Mouse (Mus musculus) heart, postnatal 14 days (tissue): ENCODE measurements at regions not wholly inside any gene's neighbourhood (a gene's known extent, or its start where the extent isn't known, plus 50 kb on each side); places are given as distances from the start of the nearest gene placed in this dataset.

Source experiments
- DNase-seq, 2 experiments: peaks; one replicate each; pipeline ENCODE4 v3.0.0; 2021 to 2022
- intact Hi-C: fragments of 180-260 bp; cut with DNase I; formaldehyde crosslinking; loops from one replicate; pipeline ENCODE4 v1.15.1; 2025

GRCm38 (mm10) chr17:72993134-72993533 lies 75.0 kb downstream of the Lbh start:
- intact Hi-C loops, result no loop called here
- no peak for DNase-seq

GRCm38 (mm10) chr17:72993626-72994025 lies 75.5 kb downstream of the Lbh start:
- intact Hi-C loops, result no loop called here
- DNase-seq, result no peak

GRCm38 (mm10) chr17:72996539-72996938 lies 78.4 kb downstream of the Lbh start:
- intact Hi-C loops, result no loop called here
- no peak for DNase-seq

GRCm38 (mm10) chr17:72997301-72997921 lies 79.3 kb downstream of the Lbh start:
- DNase-seq, result no peak

GRCm38 (mm10) chr17:73005100-73005499 lies 87.0 kb downstream of the Lbh start:
- DNase-seq, result no peak
- intact Hi-C loops, result no loop called here

More at GRCm38 (mm10) chr17:72997301-72997921, 79.3 kb downstream of the Lbh start:
- intact Hi-C loops, result no loop called here

- DNase-seq, result peak; percentile 53 to 72
- intact Hi-C loops, result loop anchor here (2.0 kb wide), 1 partner anchor 118 kb away; no protein-coding TSS in a partner anchor
Measured at GRCm38 (mm10) chr17:73008901-73009300, 90.8 kb downstream of the Lbh start.

- peak; percentile 48 to 62 for DNase-seq
- intact Hi-C loops, result loop anchor here (2.0 kb wide), 1 partner anchor 119 kb away; no protein-coding TSS in a partner anchor
Measured at GRCm38 (mm10) chr17:73009962-73010361, 91.9 kb downstream of the Lbh start.

- intact Hi-C loops, result loop anchor here (2.0 kb wide), 1 partner anchor 94 kb away; the partner anchor contains the start of gene Lbh
- peak in 1 of 2 experiments; percentile 21 for DNase-seq
Measured at GRCm38 (mm10) chr17:73012356-73012755, 94.3 kb downstream of the Lbh start.

GRCm38 (mm10) chr17:73012954-73013353 lies 94.8 kb upstream of the Lclat1 start:
- intact Hi-C loops, result loop anchor here (2.0 kb wide), 1 partner anchor 94 kb away; the partner anchor contains the start of gene Lbh
- DNase-seq, result no peak

- intact Hi-C loops, result no loop called here
- DNase-seq, result peak; percentile 40 to 66
Measured at GRCm38 (mm10) chr17:73014090-73014853, 93.5 kb upstream of the Lclat1 start.

- intact Hi-C loops, result no loop called here
- no peak for DNase-seq
Measured at GRCm38 (mm10) chr17:73017173-73017572, 90.6 kb upstream of the Lclat1 start.

- DNase-seq, result peak; percentile 88 to 94
- intact Hi-C loops, result loop anchor here (1.0 to 5.0 kb wide), 2 partner anchors 46 to 80 kb away; no protein-coding TSS in a partner anchor
Measured at GRCm38 (mm10) chr17:73022630-73023051, 85.1 kb upstream of the Lclat1 start.

GRCm38 (mm10) chr17:73023362-73024107 lies 84.2 kb upstream of the Lclat1 start:
- intact Hi-C loops, result loop anchor here (5.0 kb wide), 1 partner anchor 79 kb away; no protein-coding TSS in a partner anchor
- DNase-seq, result no peak

- intact Hi-C loops, result loop anchor here (5.0 kb wide), 1 partner anchor 35 kb away; no protein-coding TSS in a partner anchor
- DNase-seq, result no peak
Measured at GRCm38 (mm10) chr17:73027122-73027521, 80.7 kb upstream of the Lclat1 start.

GRCm38 (mm10) chr17:73031796-73032195 lies 76.0 kb upstream of the Lclat1 start:
- intact Hi-C loops, result no loop called here
- no peak for DNase-seq

- intact Hi-C loops, result no loop called here
- no peak for DNase-seq
Measured at GRCm38 (mm10) chr17:73032326-73032725, 75.5 kb upstream of the Lclat1 start.

GRCm38 (mm10) chr17:73034420-73034819 lies 73.4 kb upstream of the Lclat1 start:
- intact Hi-C loops, result no loop called here
- DNase-seq, result no peak

- intact Hi-C loops, result loop anchor here (5.0 kb wide), 1 partner anchor 37 kb away; no protein-coding TSS in a partner anchor
- no peak for DNase-seq
Measured at GRCm38 (mm10) chr17:73034981-73035481, 72.8 kb upstream of the Lclat1 start.

GRCm38 (mm10) chr17:73036845-73037244 lies 70.9 kb upstream of the Lclat1 start:
- intact Hi-C loops, result loop anchor here (5.0 kb wide), 1 partner anchor 35 kb away; no protein-coding TSS in a partner anchor
- DNase-seq, result peak in 1 of 2 experiments; percentile 30

- intact Hi-C loops, result loop anchor here (5.0 kb wide), 1 partner anchor 34 kb away; no protein-coding TSS in a partner anchor
- no peak for DNase-seq
Measured at GRCm38 (mm10) chr17:73038586-73038985, 69.2 kb upstream of the Lclat1 start.
